Mouse (Mus musculus) neutrophil, adult 59 days (primary cell): ENCODE measurements around the gene Vmn1r9. TPM values are rescaled to one million over a fixed set of nuclear protein-coding genes. Genes with fewer than 3 reads are reported as not detected.

Experiments used
- total RNA-seq, 2 experiments: library from RNA; stranded (reverse); gene quantifications; 1 replicate in 1 of 2; 2 replicates in 1 of 2; pipeline ENCODE4 v1.2.4; 2023

The Vmn1r9 gene
- not detected for total RNA-seq

GRCm38 (mm10) chr6:57066487-57066886 is at the start of gene Vmn1r9:
Gene Vmn1r9, plus strand, starts transcription at chr6:57066787.

GRCm38 (mm10) chr6:57025224-57025623 is 41.4 kb upstream of the Vmn1r9 start, which contains the start of gene Vmn1r7:
Gene Vmn1r7, minus strand, starts transcription at chr6:57025324.

DNA sequence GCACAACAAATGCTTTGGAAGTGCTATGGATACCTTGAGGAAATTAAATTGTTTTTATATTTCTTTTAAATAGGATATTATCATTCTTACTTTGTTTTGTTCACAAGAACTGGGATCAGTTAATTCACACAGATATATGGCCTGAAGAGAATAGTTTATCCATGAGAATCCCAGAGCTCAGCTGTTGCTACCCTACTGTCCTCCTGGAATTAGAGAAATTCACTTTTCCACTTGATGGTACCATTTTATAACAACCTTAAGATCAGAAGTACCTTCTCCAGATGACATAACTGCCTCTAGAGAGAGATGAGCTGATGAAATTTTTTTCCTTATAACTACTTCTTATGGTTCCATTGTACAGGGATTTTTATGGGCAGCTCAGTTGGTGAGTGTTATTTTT is 34.6 kb upstream of the Vmn1r9 start, which contains the start of gene Vmn1r8:
Gene Vmn1r8, plus strand, starts transcription at position 301 of the 400 bp plus-strand sequence.

GRCm38 (mm10) chr6:57109154-57109553 is 42.6 kb downstream of the Vmn1r9 start, which contains the start of gene Vmn1r10:
Gene Vmn1r10, plus strand, starts transcription at chr6:57109454.

Other genes with a start within 250 kb of the Vmn1r9 start
- gene Fkbp9, start 234.7 kb upstream of the Vmn1r9 start, total RNA-seq: 1 to 10 TPM in 1 of 2 experiments, under 1 TPM in 1; 0.78 to 1.4 TPM
- 10 to 100 TPM; 33.8 to 39.9 TPM for gene Nt5c3, start 142.9 kb upstream of the Vmn1r9 start, total RNA-seq
- gene Vmn1r4, start 142.8 kb upstream of the Vmn1r9 start, total RNA-seq: under 1 TPM in 1 of 2 experiments, not detected in 1; 0.24 TPM
- gene Vmn1r5, start 96.5 kb upstream of the Vmn1r9 start, total RNA-seq: not detected
- not detected for gene Vmn1r6, start 69.5 kb upstream of the Vmn1r9 start, total RNA-seq
- not detected for gene Vmn1r7, start 41.5 kb upstream of the Vmn1r9 start, total RNA-seq
- gene Vmn1r8, start 34.5 kb upstream of the Vmn1r9 start, total RNA-seq: not detected
- gene Vmn1r10, start 42.7 kb downstream of the Vmn1r9 start, total RNA-seq: not detected
- gene Vmn1r11, start 66.7 kb downstream of the Vmn1r9 start, total RNA-seq: not detected
- gene Vmn1r12, start 90.1 kb downstream of the Vmn1r9 start, total RNA-seq: under 1 TPM; 0.09 to 0.20 TPM
- not detected for gene Vmn1r13, start 136.5 kb downstream of the Vmn1r9 start, total RNA-seq
- not detected for gene Vmn1r14, start 164.9 kb downstream of the Vmn1r9 start, total RNA-seq
- not detected for gene Vmn1r15, start 191.2 kb downstream of the Vmn1r9 start, total RNA-seq